ENCODE assay signal across 16 mouse cellular contexts in genomic region chr14:101605843-101606242, GRCm38 (mm10). TPM values are rescaled to one million over a fixed set of nuclear protein-coding genes. Genes with fewer than 3 reads are reported as not detected.
DNase-seq lines count a peak whose midpoint lies in the region; ATAC-seq lines count a peak whose summit lies in the region.
"Had no signal": no experiment of that assay in that cellular context is flagged by ENCODE, and none has a peak within 500 bp of the region (broad histone marks: within the 10 kb centered on the region; RNA-seq: fewer than 3 reads in every experiment).

No protein-coding gene starts in this region.

- WGBS in hindbrain, embryonic 15.5 days, result 63% methylated on average over 2 of the region's 2 CpGs
- WGBS in hindbrain, embryonic 10.5 days, result 60% methylated on average over 2 of the region's 2 CpGs
- 50% methylated on average over 2 of the region's 2 CpGs for WGBS in midbrain, embryonic 14.5 days
- WGBS in midbrain, embryonic 16.5 days, result 56% methylated on average over 2 of the region's 2 CpGs

- H3K27me3 ChIP-seq in hindbrain, embryonic 15.5 days, result no peaks in the 10 kb centered on the region
- peaks cover 20% of the 10 kb centered on the region for H3K27me3 ChIP-seq in hindbrain, embryonic 10.5 days (ENCODE audit: insufficient read depth, poor library complexity, severe bottlenecking)
- H3K27me3 ChIP-seq in midbrain, embryonic 14.5 days (ENCODE audit: control insufficient read depth, insufficient read depth, low read length), result peaks cover 4% of the 10 kb centered on the region; the same call in 1 of the 2 replicates
- no peaks in the 10 kb centered on the region for H3K27me3 ChIP-seq in midbrain, embryonic 16.5 days (ENCODE audit: control insufficient read depth, insufficient read depth, low read depth, low read length)
- H3K27me3 ChIP-seq: forebrain, embryonic 13.5 days had no signal

- 0 out of 2 replicates have a peak overlapping the region, but pooled peaks have one; percentile 3 for H3K27ac ChIP-seq in hindbrain, embryonic 15.5 days (replicated peaks)
- H3K27ac ChIP-seq in hindbrain, embryonic 10.5 days, result no peak overlapping the region
- no peak overlapping the region for H3K27ac ChIP-seq in midbrain, embryonic 14.5 days (replicated peaks; ENCODE audit: low read depth, low read length)
- H3K27ac ChIP-seq in midbrain, embryonic 16.5 days (ENCODE audit: low read length), result no peak overlapping the region
- H3K27ac ChIP-seq: forebrain, embryonic 13.5 days; limb, embryonic 13.5 days; midbrain, embryonic 13.5 days had no signal

- H3K4me1 ChIP-seq in hindbrain, embryonic 15.5 days (replicated peaks), result peaks cover 12% of the 10 kb centered on the region
- peaks cover 25% of the 10 kb centered on the region for H3K4me1 ChIP-seq in hindbrain, embryonic 10.5 days (replicated peaks)
- no peaks in the 10 kb centered on the region for H3K4me1 ChIP-seq in midbrain, embryonic 14.5 days (ENCODE audit: control insufficient read depth, insufficient read depth, low read length)
- H3K4me1 ChIP-seq in midbrain, embryonic 16.5 days (ENCODE audit: control insufficient read depth, insufficient read depth, low read length), result peaks cover 10% of the 10 kb centered on the region; the same call in 1 of the 2 replicates

- no peak overlapping the region for H3K9ac ChIP-seq in hindbrain, embryonic 15.5 days
- no peak overlapping the region for H3K9ac ChIP-seq in midbrain, embryonic 14.5 days (replicated peaks; ENCODE audit: low read length)
- H3K9ac ChIP-seq in midbrain, embryonic 16.5 days (ENCODE audit: low read depth, low read length), result no peak overlapping the region
- H3K9ac ChIP-seq: forebrain, embryonic 13.5 days; limb, embryonic 13.5 days; midbrain, embryonic 13.5 days had no signal

- ATAC-seq in hindbrain, embryonic 15.5 days (ENCODE audit: low FRiP score, low read depth), result no peak
- ATAC-seq in midbrain, embryonic 14.5 days (ENCODE audit: low FRiP score, low TSS enrichment), result no peak
- no peak for ATAC-seq in midbrain, embryonic 16.5 days
- ATAC-seq: forebrain, embryonic 13.5 days; intestine, embryonic 16.5 days; midbrain, embryonic 13.5 days had no signal

- H3K9me3 ChIP-seq in hindbrain, embryonic 15.5 days, result no peaks in the 10 kb centered on the region
- H3K9me3 ChIP-seq in hindbrain, embryonic 10.5 days, result no peaks in the 10 kb centered on the region
- no peaks in the 10 kb centered on the region for H3K9me3 ChIP-seq in midbrain, embryonic 14.5 days (ENCODE audit: control insufficient read depth, low read length)
- H3K9me3 ChIP-seq in midbrain, embryonic 16.5 days (replicated peaks; ENCODE audit: control insufficient read depth, low read length, poor library complexity, severe bottlenecking), result no peaks in the 10 kb centered on the region
- H3K9me3 ChIP-seq: forebrain, embryonic 13.5 days; limb, embryonic 13.5 days; midbrain, embryonic 13.5 days had no signal

- H3K36me3 ChIP-seq in hindbrain, embryonic 15.5 days, result no peaks in the 10 kb centered on the region
- H3K36me3 ChIP-seq in hindbrain, embryonic 10.5 days, result no peaks in the 10 kb centered on the region
- no peaks in the 10 kb centered on the region for H3K36me3 ChIP-seq in midbrain, embryonic 14.5 days (ENCODE audit: control insufficient read depth, insufficient read depth, low read length)
- no peaks in the 10 kb centered on the region for H3K36me3 ChIP-seq in midbrain, embryonic 16.5 days (ENCODE audit: control insufficient read depth, insufficient read depth, low read length)
- H3K36me3 ChIP-seq: G1E; limb, embryonic 13.5 days; midbrain, embryonic 13.5 days had no signal

- no peak for DNase-seq in hindbrain, embryonic 10.5 days (ENCODE audit: low spot score)
- DNase-seq in midbrain, embryonic 14.5 days, result peak; percentile 21
- peak; percentile 18 for DNase-seq in R1 (ENCODE audit: low read depth, low spot score)
- DNase-seq in retina, postnatal 1 day, result peak; percentile 12
- DNase-seq in urinary bladder, adult 18-20 months (ENCODE audit: low spot score in 2 of 2), result no peak
- no peak for DNase-seq in thymus, postnatal 25 days
- DNase-seq: adrenal gland, adult 2 months; cerebellum, postnatal 36 days had no signal

- 0 out of 2 replicates have a peak overlapping the region, but pooled peaks have one; percentile 14 for H3K4me2 ChIP-seq in hindbrain, embryonic 15.5 days
- peak overlapping the region; percentile 15; the same call in 1 of the 2 replicates for H3K4me2 ChIP-seq in midbrain, embryonic 14.5 days (ENCODE audit: low read length)
- H3K4me2 ChIP-seq in midbrain, embryonic 16.5 days (ENCODE audit: low read length), result no peak overlapping the region
- H3K4me2 ChIP-seq: forebrain, embryonic 13.5 days; heart, embryonic 11.5 days; limb, embryonic 13.5 days; midbrain, embryonic 13.5 days had no signal

- H3K4me3 ChIP-seq in hindbrain, embryonic 15.5 days, result no peak overlapping the region
- no peak overlapping the region for H3K4me3 ChIP-seq in hindbrain, embryonic 10.5 days
- no peak overlapping the region for H3K4me3 ChIP-seq in midbrain, embryonic 14.5 days (replicated peaks; ENCODE audit: low read depth, low read length)
- H3K4me3 ChIP-seq in midbrain, embryonic 16.5 days (ENCODE audit: low read depth, low read length), result no peak overlapping the region
- H3K4me3 ChIP-seq: forebrain, embryonic 13.5 days; limb, embryonic 13.5 days; midbrain, embryonic 13.5 days had no signal

RNA-seq across cellular contexts. Expression of gene Tbc1d4, which starts 3.1 kb away (rescaled TPM):
- 11.3 and 11.9 TPM in 2 replicates for polyA plus RNA-seq in hindbrain, embryonic 15.5 days (2015; fragmentation: Nextera tagmentation; extraction: Ambion mirVana)
- 4.8 and 6.0 TPM in 2 replicates for polyA plus RNA-seq in hindbrain, embryonic 10.5 days (2016; fragmentation: Nextera tagmentation; extraction: Ambion mirVana)
- polyA plus RNA-seq in midbrain, embryonic 14.5 days (2014; fragmentation: Nextera tagmentation; extraction: Ambion mirVana), result 7.1 and 8.9 TPM in 2 replicates
- 8.1 and 9.4 TPM in 2 replicates for polyA plus RNA-seq in midbrain, embryonic 16.5 days (2015; fragmentation: Nextera tagmentation; extraction: Ambion mirVana)
- polyA plus RNA-seq: G1E had no signal

RNA-seq across cellular contexts. Expression of gene Commd6, which starts 34.6 kb away (rescaled TPM):
- 88.1 and 93.4 TPM in 2 replicates for polyA plus RNA-seq in hindbrain, embryonic 15.5 days (2015; fragmentation: Nextera tagmentation; extraction: Ambion mirVana)
- polyA plus RNA-seq in hindbrain, embryonic 10.5 days (2016; fragmentation: Nextera tagmentation; extraction: Ambion mirVana), result 112 and 119 TPM in 2 replicates
- 95.8 and 97.2 TPM in 2 replicates for polyA plus RNA-seq in midbrain, embryonic 14.5 days (2014; fragmentation: Nextera tagmentation; extraction: Ambion mirVana)
- 84.8 and 92.2 TPM in 2 replicates for polyA plus RNA-seq in midbrain, embryonic 16.5 days (2015; fragmentation: Nextera tagmentation; extraction: Ambion mirVana)

RNA-seq across cellular contexts. Expression of gene Uchl3, which starts 47.9 kb away (rescaled TPM):
- 252 and 255 TPM in 2 replicates for polyA plus RNA-seq in hindbrain, embryonic 15.5 days (2015; fragmentation: Nextera tagmentation; extraction: Ambion mirVana)
- 171 and 172 TPM in 2 replicates for polyA plus RNA-seq in hindbrain, embryonic 10.5 days (2016; fragmentation: Nextera tagmentation; extraction: Ambion mirVana)
- polyA plus RNA-seq in midbrain, embryonic 14.5 days (2014; fragmentation: Nextera tagmentation; extraction: Ambion mirVana), result 294 and 335 TPM in 2 replicates
- polyA plus RNA-seq in midbrain, embryonic 16.5 days (2015; fragmentation: Nextera tagmentation; extraction: Ambion mirVana), result 280 and 301 TPM in 2 replicates

Comparison
In these comparisons a context has a peak if more than half of its experiments do, and no peak if none do; other contexts are left out.
1. DNase-seq: peak in midbrain, embryonic 14.5 days (single experiment), R1 (single experiment) and retina, postnatal 1 day (single experiment); none in hindbrain, embryonic 10.5 days (single experiment), urinary bladder, adult 18-20 months (0 of 2) and thymus, postnatal 25 days (single experiment).